Mouse (Mus musculus) liver, embryonic 14.5 days (tissue): ENCODE measurements around the gene Gm26602. TPM values are rescaled to one million over a fixed set of nuclear protein-coding genes. Genes with fewer than 3 reads are reported as not detected.

Experiments
- ATAC-seq: fragments of 200-750 bp; cut with Nextera tagmentation; 2 replicates; pipeline ENCODE4 v1.8.0; 2017; ENCODE audit warnings: moderate number of reproducible peaks, mild to moderate bottlenecking, moderate library complexity; ENCODE audit not compliant: insufficient read depth
- DNase-seq, 3 experiments: peaks; one replicate each; pipeline ENCODE4 v3.0.0-alpha.2; 2012 to 2013; ENCODE audit warnings: low read depth in 3 of 3, low spot score in 3 of 3
- H3K27ac ChIP-seq: fragments of 300-500 bp; sonication (generic); 2 replicates; pipeline ENCODE4 v1.5.1; 2014; ENCODE audit warnings: moderate library complexity, mild to moderate bottlenecking, control low read depth, inconsistent platforms
- H3K27me3 ChIP-seq: fragments of 300-500 bp; sonication (generic); 2 replicates; pipeline ENCODE4 v1.6.1; 2014; ENCODE audit warnings: mild to moderate bottlenecking, low read length, moderate library complexity; ENCODE audit not compliant: control insufficient read depth, insufficient read depth
- H3K36me3 ChIP-seq: fragments of 300-500 bp; sonication (generic); replicated peaks from 2 replicates; pipeline ENCODE4 v1.6.1; 2014; ENCODE audit warnings: low read depth; ENCODE audit not compliant: control insufficient read depth, insufficient read depth
- H3K4me1 ChIP-seq, 2 experiments: fragments of 200-500 bp in 1 of 2; fragments of 300-500 bp in 1 of 2; sonication (generic) in 1 of 2; replicated peaks; 2 replicates each; pipeline ENCODE4 v1.6.1; 2012 to 2014; ENCODE audit warnings: antibody characterized with exemption in 1 of 2, inconsistent platforms in 1 of 2, low read length in 1 of 2; ENCODE audit not compliant: control insufficient read depth in 2 of 2, insufficient read depth in 2 of 2
- H3K4me2 ChIP-seq: fragments of 300-500 bp; sonication (generic); 2 replicates; pipeline ENCODE4 v1.6.1; 2014; ENCODE audit warnings: low read depth, mild to moderate bottlenecking, control low read depth, moderate library complexity
- H3K4me3 ChIP-seq, 2 experiments: fragments of 200-500 bp in 1 of 2; fragments of 300-500 bp in 1 of 2; sonication (generic) in 1 of 2; 2 replicates each; pipeline ENCODE4 v1.5.1; 2012 to 2014; ENCODE audit warnings: low read depth in 2 of 2, low read length in 2 of 2, mild to moderate bottlenecking in 2 of 2, control low read depth in 1 of 2, inconsistent platforms in 1 of 2, moderate library complexity in 1 of 2; ENCODE audit not compliant: insufficient read depth in 1 of 2
- H3K9ac ChIP-seq: fragments of 300-500 bp; sonication (generic); replicated peaks from 2 replicates; pipeline ENCODE4 v1.6.1; 2014; ENCODE audit warnings: mild to moderate bottlenecking, control low read depth, moderate library complexity
- H3K9me3 ChIP-seq: fragments of 300-500 bp; sonication (generic); 2 replicates; pipeline ENCODE4 v1.6.1; 2016; ENCODE audit warnings: low read length, mixed read lengths; ENCODE audit not compliant: control insufficient read depth
- CTCF ChIP-seq: IDR thresholded peaks from 2 replicates; pipeline ENCODE4 v1.5.1; 2016; ENCODE audit warnings: antibody characterized with exemption, low read depth, control low read depth
- EP300 ChIP-seq: IDR thresholded peaks from 2 replicates; pipeline ENCODE4 v1.6.1; 2016; ENCODE audit warnings: antibody characterized with exemption, low read depth
- WGBS: fragments of 180-500 bp; shearing (Covaris S2); extraction: QIAGEN DNeasy Blood & Tissue Kit; methylation state at CpG from one replicate; pipeline ENCODE4 v1.1.7; 2014; ENCODE audit not compliant: insufficient replicate concordance; 5-methylcytosine and 5-hydroxymethylcytosine counted together
- polyA plus RNA-seq, 2 experiments: library from polyadenylated mRNA; depleted of rRNA in 1 of 2; stranded (reverse) in 1 of 2; unstranded in 1 of 2; fragments of >200 nt; fragmentation: Nextera tagmentation in 1 of 2; extraction: Ambion mirVana in 1 of 2; gene quantifications; 2 replicates each; pipeline versions ENCODE4 v1.2.1 to v1.2.3; 2012 to 2014

Gm26602 gene
- polyA plus RNA-seq, 2 experiments: not detected

DNA sequence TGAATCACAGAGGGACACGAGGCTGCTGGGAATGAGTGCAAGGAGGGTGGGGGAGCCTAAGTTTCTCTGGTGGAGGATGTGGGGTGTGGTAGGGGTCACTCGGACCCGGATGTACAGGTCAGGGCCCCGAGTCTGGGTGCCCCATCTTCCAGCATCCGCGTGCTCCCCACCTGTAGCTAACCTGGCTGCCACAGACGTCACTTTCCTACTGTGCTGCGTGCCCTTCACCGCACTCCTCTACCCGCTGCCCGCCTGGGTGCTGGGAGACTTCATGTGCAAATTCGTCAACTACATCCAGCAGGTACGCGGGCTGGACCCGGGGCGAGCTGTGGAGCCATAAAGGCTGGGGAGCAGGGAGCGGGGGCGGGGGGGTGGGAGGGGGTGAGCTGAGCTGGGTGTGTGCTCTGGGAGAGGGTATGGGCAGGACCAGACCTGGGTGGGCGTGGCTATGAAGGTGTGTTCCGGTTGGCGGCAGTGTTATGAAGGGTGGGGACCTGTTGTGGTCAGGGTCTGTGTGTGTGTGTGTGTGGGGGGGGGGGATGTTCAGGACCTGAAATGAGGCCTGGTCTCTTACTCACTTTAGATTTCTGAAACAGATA, 8.7 kb downstream of the Gm26602 start:
- Histone ChIP-seq H3K4me2 (no peak overlapping the region), H3K9me3 (no peaks in the 10 kb centered on the region), H3K36me3 (no peaks in the 10 kb centered on the region), H3K4me1 (peaks cover 14 to 22% of the 10 kb centered on the region in 2 experiments), H3K9ac (no peak overlapping the region), H3K27ac (no peak overlapping the region), H3K4me3 (no peak overlapping the region), H3K27me3 (peaks cover 49% of the 10 kb centered on the region)
- no peak for TF ChIP-seq EP300
- TF ChIP-seq CTCF: no peak
- ATAC-seq (no peak), DNase-seq (no peak)
- 12% methylated on average over 21 of the region's 21 CpGs for WGBS

DNA sequence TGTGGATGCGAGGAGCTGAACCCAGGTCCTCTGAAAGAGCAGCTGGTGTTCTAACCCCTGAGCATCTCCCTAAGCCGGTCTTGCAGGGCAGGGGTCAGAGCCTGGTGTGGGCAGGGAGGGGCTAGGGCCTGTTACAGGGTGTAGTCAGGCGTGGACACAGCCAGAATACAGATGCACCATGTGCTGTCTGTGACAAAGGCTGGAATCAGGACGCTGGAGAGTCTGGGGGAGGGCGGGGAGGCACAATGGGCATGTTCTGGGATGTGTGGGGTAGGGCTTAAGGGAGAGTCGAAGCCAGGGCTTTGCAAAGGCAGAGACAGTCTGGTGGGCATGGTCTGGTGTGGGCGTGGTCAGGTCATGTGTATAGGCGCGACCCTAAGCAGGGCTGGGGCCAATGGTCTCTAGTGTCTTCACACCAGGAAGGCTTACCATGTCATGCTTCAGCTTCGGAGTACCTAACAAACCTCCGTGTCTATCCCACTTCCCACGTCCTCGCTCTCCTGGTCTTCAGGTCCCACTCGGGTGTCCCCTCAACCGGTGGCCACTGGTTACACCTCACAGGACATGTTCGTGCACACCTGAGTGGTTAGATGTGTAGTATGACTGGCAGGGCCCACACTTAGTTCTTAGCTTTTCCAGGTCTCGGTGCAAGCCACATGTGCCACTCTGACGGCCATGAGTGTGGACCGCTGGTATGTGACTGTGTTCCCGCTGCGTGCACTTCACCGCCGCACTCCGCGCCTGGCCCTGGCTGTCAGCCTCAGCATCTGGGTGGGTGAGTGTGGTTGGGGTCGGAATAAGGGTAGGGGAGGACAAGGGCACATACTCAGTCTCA, 9.6 kb downstream of the Gm26602 start:
- Histone ChIP-seq H3K4me2 (no peak overlapping the region), H3K27me3 (peaks cover 49% of the 10 kb centered on the region), H3K9ac (no peak overlapping the region), H3K4me3 (no peak overlapping the region), H3K4me1 (peaks cover 5 to 14% of the 10 kb centered on the region in 2 experiments), H3K36me3 (no peaks in the 10 kb centered on the region), H3K27ac (no peak overlapping the region), H3K9me3 (no peaks in the 10 kb centered on the region)
- WGBS: 28% methylated on average over 26 of the region's 26 CpGs
- DNase-seq: no peak
- no peak for TF ChIP-seq EP300
- no peak for TF ChIP-seq CTCF
- ATAC-seq: no peak

DNA sequence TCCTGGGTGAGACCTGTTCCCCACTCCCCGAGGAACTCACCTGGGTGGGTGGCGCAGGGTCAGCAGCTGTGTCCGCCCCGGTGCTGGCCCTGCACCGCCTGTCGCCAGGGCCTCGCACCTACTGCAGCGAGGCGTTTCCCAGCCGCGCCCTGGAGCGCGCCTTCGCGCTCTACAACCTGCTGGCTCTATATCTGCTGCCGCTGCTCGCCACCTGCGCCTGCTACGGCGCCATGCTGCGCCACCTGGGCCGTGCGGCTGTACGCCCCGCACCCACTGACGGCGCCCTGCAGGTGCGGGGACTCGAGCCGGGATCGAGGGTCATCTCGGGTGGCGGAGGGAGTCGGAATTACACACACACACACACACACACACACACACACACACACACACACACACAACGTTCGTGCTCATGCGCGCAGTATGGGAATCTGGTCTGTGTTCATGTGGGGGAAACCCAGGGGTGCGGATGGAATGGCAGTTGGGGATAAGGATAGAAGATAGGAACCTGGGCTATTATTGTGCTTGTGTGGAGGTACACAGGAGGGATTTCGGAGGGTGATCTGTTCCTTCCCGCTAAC, 10.4 kb downstream of the Gm26602 start, which contains the start of gene R3hdm4:
Gene R3hdm4, minus strand, starts transcription at position 251 of the 578 bp plus-strand sequence.
- no peak for TF ChIP-seq EP300
- no peak for TF ChIP-seq CTCF
- 8% methylated on average over 40 of the region's 41 CpGs for WGBS
- no peak for DNase-seq

DNA sequence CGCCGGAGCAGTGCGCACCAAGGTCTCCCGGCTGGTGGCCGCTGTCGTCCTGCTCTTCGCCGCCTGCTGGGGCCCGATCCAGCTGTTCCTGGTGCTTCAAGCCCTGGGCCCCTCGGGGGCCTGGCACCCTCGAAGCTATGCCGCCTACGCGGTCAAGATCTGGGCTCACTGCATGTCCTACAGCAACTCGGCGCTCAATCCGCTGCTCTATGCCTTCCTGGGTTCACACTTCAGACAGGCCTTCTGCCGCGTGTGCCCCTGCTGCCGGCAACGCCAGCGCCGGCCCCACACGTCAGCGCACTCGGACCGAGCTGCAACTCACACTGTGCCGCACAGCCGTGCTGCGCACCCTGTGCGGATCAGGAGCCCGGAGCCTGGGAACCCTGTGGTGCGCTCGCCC, 10.9 kb downstream of the Gm26602 start:
- Histone ChIP-seq H3K27ac (no peak overlapping the region), H3K27me3 (peaks cover 49% of the 10 kb centered on the region), H3K4me3 (peak overlapping the region in 1 of 2 experiments; percentile 21; a peak in 1 of 4 replicates), H3K4me2 (peak overlapping the region; percentile 13; the same call in 1 of the 2 replicates), H3K9me3 (no peaks in the 10 kb centered on the region), H3K9ac (no peak overlapping the region), H3K4me1 (peaks cover 14 to 16% of the 10 kb centered on the region in 2 experiments), H3K36me3 (no peaks in the 10 kb centered on the region)
- DNase-seq (no peak), ATAC-seq (no peak)
- 10% methylated on average over 34 of the region's 34 CpGs for WGBS
- TF ChIP-seq EP300 (no peak), CTCF (no peak)

More for the DNA sequence above, 10.4 kb downstream of the Gm26602 start, which contains the start of gene R3hdm4:
- H3K4me2 ChIP-seq: peak within 1 kb of the TSS; percentile 13
- peaks cover 49% of the 10 kb centered on the region for H3K27me3 ChIP-seq
- H3K27ac ChIP-seq: no peak within 1 kb of the TSS
- no peaks in the 10 kb centered on the region for H3K9me3 ChIP-seq
- H3K4me3 ChIP-seq: peak within 1 kb of the TSS in 1 of 2 experiments; percentile 21; a peak in 1 of 4 replicates
- H3K36me3 ChIP-seq: no peaks in the 10 kb centered on the region
- ATAC-seq: no peak
- no peak within 1 kb of the TSS for H3K9ac ChIP-seq
- H3K4me1 ChIP-seq: peaks cover 9 to 13% of the 10 kb centered on the region in 2 experiments
